ENCODE assay signal across 9 mouse cellular contexts in genomic region chr4:61998366-61998765, GRCm38 (mm10). TPM values are rescaled to one million over a fixed set of nuclear protein-coding genes. Genes with fewer than 3 reads are reported as not detected.
DNase-seq lines count a peak whose midpoint lies in the region; ATAC-seq and TF ChIP-seq lines count a peak whose summit lies in the region.
"Had no signal": no experiment of that assay in that cellular context is flagged by ENCODE, and none has a peak within 500 bp of the region (broad histone marks: within the 10 kb centered on the region; RNA-seq: fewer than 3 reads in every experiment).

No protein-coding gene starts in this region.

- no peak overlapping the region for H3K4me2 ChIP-seq in heart, postnatal 0 days (ENCODE audit: low read depth, low read length)
- no peak overlapping the region for H3K4me2 ChIP-seq in neural tube, embryonic 12.5 days (replicated peaks)

- H3K9me3 ChIP-seq in heart, postnatal 0 days (replicated peaks; ENCODE audit: control insufficient read depth, low read length), result no peaks in the 10 kb centered on the region
- no peaks in the 10 kb centered on the region for H3K9me3 ChIP-seq in neural tube, embryonic 12.5 days

- no peak for ATAC-seq in heart, postnatal 0 days (ENCODE audit: insufficient read depth, low read depth)
- ATAC-seq in neural tube, embryonic 12.5 days (ENCODE audit: low FRiP score, low read depth), result 0 out of 2 replicates have a peak, but pooled peaks have one; percentile 48

- no peaks in the 10 kb centered on the region for H3K36me3 ChIP-seq in heart, postnatal 0 days (replicated peaks; ENCODE audit: control insufficient read depth, insufficient read depth, low read length)
- H3K36me3 ChIP-seq in neural tube, embryonic 12.5 days, result no peaks in the 10 kb centered on the region

- no peak for TF ChIP-seq POLR2A in bone marrow, adult 2 months (IDR thresholded peaks at IDR 0.05; ENCODE audit: borderline replicate concordance, control insufficient read depth, low read depth, low read length)

- no peak overlapping the region for H3K9ac ChIP-seq in heart, postnatal 0 days (replicated peaks; ENCODE audit: low read depth, low read length)
- no peak overlapping the region for H3K9ac ChIP-seq in neural tube, embryonic 12.5 days

- TF ChIP-seq CTCF in heart, postnatal 0 days (IDR thresholded peaks at IDR 0.05; ENCODE audit: low read depth), result peak; percentile 49
- peak; percentile 30; the same call in 1 of the 2 replicates for TF ChIP-seq CTCF in bone marrow, adult 2 months (IDR thresholded peaks at IDR 0.05; ENCODE audit: control insufficient read depth, insufficient read depth, low read length)

- no peak overlapping the region for H3K27ac ChIP-seq in heart, postnatal 0 days (ENCODE audit: low read depth)
- H3K27ac ChIP-seq in bone marrow, adult 2 months (ENCODE audit: control insufficient read depth, insufficient read depth, low read depth, low read length, poor library complexity), result no peak overlapping the region
- no peak overlapping the region for H3K27ac ChIP-seq in neural tube, embryonic 12.5 days

- DNase-seq in heart, postnatal 0 days (ENCODE audit: low spot score), result no peak
- DNase-seq in heart, adult 8-10 months (ENCODE audit: low spot score), result no peak
- DNase-seq in ovary, postnatal 36 days (ENCODE audit: low spot score), result peak; percentile 20
- no peak for DNase-seq in ovary, adult 18-20 months (ENCODE audit: low spot score)
- DNase-seq in kidney, postnatal 14 days, result peak; percentile 28
- DNase-seq in spleen, adult 12 weeks (ENCODE audit: low spot score), result no peak

- TF ChIP-seq EP300 in heart, postnatal 0 days (IDR thresholded peaks at IDR 0.05; ENCODE audit: low read depth), result no peak

- 16% methylated on average over 4 of the region's 4 CpGs for WGBS in heart, postnatal 0 days
- WGBS in bone marrow, adult 2 months, result 16% methylated on average over 4 of the region's 4 CpGs
- WGBS in neural tube, embryonic 12.5 days, result 29% methylated on average over 4 of the region's 4 CpGs

- no peaks in the 10 kb centered on the region for H3K4me1 ChIP-seq in heart, postnatal 0 days (ENCODE audit: control insufficient read depth, insufficient read depth)
- H3K4me1 ChIP-seq in bone marrow, adult 2 months (ENCODE audit: control insufficient read depth, insufficient read depth, low read length), result no peaks in the 10 kb centered on the region
- H3K4me1 ChIP-seq in neural tube, embryonic 12.5 days, result no peaks in the 10 kb centered on the region

- H3K27me3 ChIP-seq in heart, postnatal 0 days (ENCODE audit: control insufficient read depth, insufficient read depth, low read length), result no peaks in the 10 kb centered on the region
- no peaks in the 10 kb centered on the region for H3K27me3 ChIP-seq in neural tube, embryonic 12.5 days (replicated peaks)

- no peak overlapping the region for H3K4me3 ChIP-seq in heart, postnatal 0 days (ENCODE audit: low read depth, low read length)
- H3K4me3 ChIP-seq in bone marrow, adult 2 months (replicated peaks; ENCODE audit: control insufficient read depth, low read depth, low read length), result no peak overlapping the region
- H3K4me3 ChIP-seq in neural tube, embryonic 12.5 days, result no peak overlapping the region

RNA-seq across cellular contexts. Expression of gene Mup20, which starts 55.6 kb away (rescaled TPM):
- not detected in 2 replicates for total RNA-seq in heart, postnatal 0 days (2014; rRNA removed; ENCODE audit: low replicate concordance)
- polyA plus RNA-seq in heart, postnatal 0 days (2015; fragmentation: Nextera tagmentation; extraction: Ambion mirVana), result not detected in 2 replicates
- not detected for total RNA-seq in heart, adult 8-10 months (2022)
- polyA plus RNA-seq in bone marrow, adult 2 months (2011; ENCODE audit: insufficient read depth, insufficient read length, low replicate concordance, missing spikeins), result 13.1 and 68.0 TPM in 2 replicates
- not detected in 2 replicates for polyA plus RNA-seq in neural tube, embryonic 12.5 days (2016; fragmentation: Nextera tagmentation; extraction: Ambion mirVana)
- total RNA-seq: hematopoietic stem cell, adult 5-6 weeks had no signal

Comparison
In these comparisons a context has a peak if more than half of its experiments do, and no peak if none do; other contexts are left out.
1. DNase-seq: peak in ovary, postnatal 36 days (single experiment) and kidney, postnatal 14 days (single experiment); none in heart, postnatal 0 days (single experiment), heart, adult 8-10 months (single experiment), ovary, adult 18-20 months (single experiment) and spleen, adult 12 weeks (single experiment).
2. RNA of gene Mup20, which starts 55.6 kb away (polyA plus RNA-seq): 13.1 to 68.0 TPM in bone marrow, adult 2 months; not detected in heart, postnatal 0 days and not detected in neural tube, embryonic 12.5 days; every median in the first group is over 10 times any median in the second.